Mouse (Mus musculus) layer of hippocampus, adult 2 months (tissue): ENCODE data around the gene Ccnjl. TPM values are rescaled to one million over a fixed set of nuclear protein-coding genes. Genes with fewer than 3 reads are reported as not detected.

Experiments
- DNase-seq, 2 experiments: peaks; one replicate each; pipeline ENCODE4 v3.0.0; 2022; ENCODE audit warnings: low spot score in 2 of 2
- H3K27ac ChIP-seq: fragments of 200-600 bp; 2 replicates; pipeline ENCODE4 v1.8.1; 2022
- H3K4me3 ChIP-seq: fragments of 200-600 bp; 2 replicates; pipeline ENCODE4 v1.8.1; 2022; ENCODE audit warnings: mild to moderate bottlenecking
- CTCF ChIP-seq: fragments of 200-600 bp; conservative IDR thresholded peaks from 2 replicates; pipeline ENCODE4 v1.8.1; 2022; ENCODE audit warnings: antibody characterized with exemption, mild to moderate bottlenecking, moderate library complexity
- total RNA-seq, 2 experiments: library from RNA; stranded (reverse); gene quantifications; 2 replicates each; pipeline ENCODE4 v1.2.3; 2021

The Ccnjl gene
- total RNA-seq, 2 experiments from 2014 or later: 10.8 to 15.5 TPM

DNA sequence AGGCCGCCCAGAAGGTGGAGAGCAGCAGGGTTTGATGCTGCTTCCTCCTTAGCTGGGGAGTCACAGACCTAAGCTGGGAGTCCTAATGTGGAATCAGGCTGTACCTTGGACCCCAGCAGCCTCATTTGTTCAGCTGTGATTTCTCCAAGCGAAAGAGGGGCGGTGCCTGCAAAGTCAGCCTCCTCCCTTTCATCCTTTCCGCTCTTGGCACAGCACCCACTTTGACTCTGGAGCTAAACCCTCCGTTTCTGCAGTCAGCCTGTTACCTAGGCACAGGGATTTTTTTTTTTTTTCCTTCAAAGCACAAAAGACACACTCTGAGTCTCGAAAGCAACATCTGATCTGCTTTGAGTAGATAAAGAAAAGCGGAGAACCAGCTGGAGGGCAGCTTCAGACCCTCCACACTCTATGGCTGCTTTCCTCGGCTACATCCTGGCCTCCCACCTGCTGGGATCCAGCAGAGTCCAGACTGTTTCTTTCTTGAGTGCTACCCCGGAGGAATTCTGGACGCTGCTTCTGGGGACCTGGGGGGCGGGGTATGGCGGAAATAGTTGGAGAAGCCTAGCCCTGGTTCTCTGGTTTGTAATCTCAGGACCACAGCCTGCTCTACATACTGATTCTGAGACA lies 97.8 kb downstream of the Ccnjl start:
- Histone ChIP-seq H3K27ac (peak overlapping the region; percentile 75), H3K4me3 (peak overlapping the region; percentile 51)
- TF ChIP-seq CTCF: no peak
- peak in 1 of 2 experiments; percentile 33 for DNase-seq

DNA sequence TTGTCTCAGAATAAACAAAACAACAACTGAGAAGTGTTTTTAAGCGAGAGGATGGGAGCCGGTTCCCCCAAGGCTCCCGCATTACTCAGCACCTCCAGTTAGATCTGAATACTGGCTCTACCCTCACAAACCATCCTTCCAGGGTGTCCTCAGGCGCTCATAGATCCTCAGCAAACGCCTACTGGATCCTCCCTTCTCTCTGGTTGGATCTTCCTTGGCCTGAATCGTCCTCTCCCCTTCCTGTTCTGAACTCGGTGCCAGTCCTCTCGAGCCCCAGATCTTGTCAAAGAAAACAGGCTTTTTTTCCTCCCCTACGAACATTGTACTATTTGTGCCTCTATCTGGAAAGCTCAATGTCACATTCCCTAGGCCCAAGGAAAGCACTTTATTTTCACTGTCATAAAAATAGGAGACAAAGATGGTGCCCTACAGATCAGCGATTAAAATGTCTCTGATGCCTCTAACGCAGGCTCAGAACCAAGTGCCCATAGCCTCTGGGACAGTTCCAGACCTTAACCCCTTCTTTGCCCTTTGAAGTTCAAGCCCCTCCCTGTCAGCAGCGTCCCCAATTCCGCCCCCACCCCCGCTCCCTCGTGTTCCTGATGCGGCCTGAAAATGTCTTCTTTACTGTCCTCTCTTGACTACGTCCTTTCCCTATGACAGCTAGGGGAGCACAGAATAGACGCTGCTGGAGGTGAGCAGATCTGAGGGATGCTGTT lies 98.5 kb downstream of the Ccnjl start:
- no peak for TF ChIP-seq CTCF
- DNase-seq: no peak
- Histone ChIP-seq H3K4me3 (peak overlapping the region; percentile 51), H3K27ac (peak overlapping the region; percentile 75)

DNA sequence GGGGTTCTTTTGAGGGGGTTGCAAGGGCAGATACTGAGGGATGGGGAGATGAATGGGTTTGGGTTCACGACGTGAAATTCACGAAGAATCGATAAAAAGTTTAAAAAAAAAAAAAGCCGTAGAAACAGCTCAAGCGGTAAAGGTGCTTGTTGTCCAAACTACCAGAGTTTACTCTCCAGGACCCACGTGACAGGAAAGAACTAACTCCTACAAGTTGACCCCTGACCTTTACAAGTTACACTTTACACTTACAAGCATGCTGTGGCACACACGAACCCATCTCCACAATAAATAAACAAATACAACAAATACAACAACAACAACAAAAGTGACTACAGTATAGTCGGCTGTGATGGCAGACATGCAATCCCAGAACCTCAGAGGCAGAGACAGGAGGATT lies 103.1 kb downstream of the Ccnjl start:
- DNase-seq: no peak
- Histone ChIP-seq H3K27ac (no peak overlapping the region), H3K4me3 (no peak overlapping the region)
- TF ChIP-seq CTCF: no peak

- Histone ChIP-seq H3K27ac (peak overlapping the region; percentile 78; the same call in 1 of the 2 replicates), H3K4me3 (no peak overlapping the region)
- no peak for DNase-seq
- no peak for TF ChIP-seq CTCF
Observed at GRCm38 (mm10) chr11:43632566-43632965, 104.0 kb downstream of the Ccnjl start.

GRCm38 (mm10) chr11:43633165-43633564 lies 104.6 kb downstream of the Ccnjl start:
- no peak for DNase-seq
- TF ChIP-seq CTCF: no peak
- Histone ChIP-seq H3K27ac (peak overlapping the region; percentile 78), H3K4me3 (no peak overlapping the region)

GRCm38 (mm10) chr11:43633658-43634401 lies 105.2 kb downstream of the Ccnjl start:
- peak; percentile 34 for TF ChIP-seq CTCF
- DNase-seq: peak; percentile 42 to 62
- H3K4me3 ChIP-seq: no peak overlapping the region

More at GRCm38 (mm10) chr11:43633658-43634401, 105.2 kb downstream of the Ccnjl start:
- peak overlapping the region; percentile 78 for H3K27ac ChIP-seq

Other genes starting within 250 kb of the Ccnjl start
- gene Pttg1, start 102.5 kb upstream of the Ccnjl start, total RNA-seq: 10 to 100 TPM; 23.5 to 28.6 TPM
- 10 to 100 TPM; 54.2 to 54.9 TPM for gene Slu7, start 95.0 kb upstream of the Ccnjl start, total RNA-seq
- 1 to 10 TPM; 1.3 to 1.4 TPM for gene C1qtnf2, start 54.5 kb upstream of the Ccnjl start, total RNA-seq
- gene 4933415A04Rik, start 58.3 kb downstream of the Ccnjl start, total RNA-seq: 1 to 10 TPM; 1.9 to 2.4 TPM
- not detected for gene Fabp6, start 72.8 kb downstream of the Ccnjl start, total RNA-seq
- 10 to 100 TPM; 72.4 to 77.3 TPM for gene Pwwp2a, start 153.2 kb downstream of the Ccnjl start, total RNA-seq
- 10 to 100 TPM; 55.1 to 58.2 TPM for gene Ttc1, start 219.2 kb downstream of the Ccnjl start, total RNA-seq